Mouse (Mus musculus) heart, adult 2 months (tissue): ENCODE measurements around the gene Prcc.

Experiments
- CTCF ChIP-seq: fragments of 200-600 bp; IDR thresholded peaks from 2 replicates; pipeline ENCODE4 v1.8.1; 2022; ENCODE audit warnings: antibody characterized with exemption, mild to moderate bottlenecking, moderate library complexity
- EP300 ChIP-seq: fragments of 200-500 bp; IDR thresholded peaks from 2 replicates; pipeline ENCODE4 v1.6.1; 2011; ENCODE audit warnings: low read depth, low read length, control low read depth; ENCODE audit not compliant: insufficient read depth
- POLR2A ChIP-seq: fragments of 200-500 bp; IDR thresholded peaks from 2 replicates; pipeline ENCODE4 v1.6.1; 2011; ENCODE audit warnings: mild to moderate bottlenecking, low read depth, low read length, control low read depth; ENCODE audit not compliant: insufficient read depth

GRCm38 (mm10) chr3:87854795-87855568, 30.4 kb downstream of the Prcc start:
- TF ChIP-seq POLR2A (no peak), CTCF (no peak), EP300 (no peak)
